28 mouse cellular contexts compared by ENCODE assay signal in the genomic region with DNA sequence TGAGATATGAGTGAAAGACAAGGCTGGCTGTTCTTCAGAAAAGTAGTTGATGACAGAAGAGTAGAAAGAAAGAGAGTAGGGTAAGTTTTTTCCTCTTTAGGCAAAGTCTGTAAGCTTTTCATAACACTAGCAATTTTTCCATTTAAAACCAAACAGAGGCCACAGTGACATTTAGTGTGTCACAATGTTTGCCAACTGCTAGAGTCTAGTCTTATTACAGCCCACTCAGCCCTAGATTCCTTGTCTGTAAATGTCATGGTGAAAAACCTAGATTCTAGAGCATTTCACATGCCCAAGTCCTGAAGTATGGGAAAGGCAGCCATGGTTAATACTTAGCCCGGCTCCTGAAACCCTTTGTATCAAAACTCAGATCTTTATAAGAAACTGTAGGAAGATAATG.
DNase-seq lines count a peak whose midpoint lies in the region; ATAC-seq lines count a peak whose summit lies in the region.
"Had no signal": no experiment of that assay in that cellular context is flagged by ENCODE, and none has a peak within 500 bp of the region (broad histone marks: within the 10 kb centered on the region; RNA-seq: fewer than 3 reads in every experiment).

No protein-coding gene starts in this region.

- H3K27me3 ChIP-seq in midbrain, embryonic 11.5 days (ENCODE audit: control insufficient read depth, insufficient read depth, low read length): no peaks in the 10 kb centered on the region
- no peaks in the 10 kb centered on the region for H3K27me3 ChIP-seq in midbrain, embryonic 13.5 days
- H3K27me3 ChIP-seq: CH12.LX; embryonic facial prominence, embryonic 13.5 days; embryonic facial prominence, embryonic 15.5 days; forebrain, embryonic 12.5 days; Patski had no signal

- H3K9me3 ChIP-seq in midbrain, embryonic 11.5 days (ENCODE audit: control insufficient read depth, low read length): no peaks in the 10 kb centered on the region
- H3K9me3 ChIP-seq in midbrain, embryonic 13.5 days: no peaks in the 10 kb centered on the region
- H3K9me3 ChIP-seq: embryonic facial prominence, embryonic 13.5 days; embryonic facial prominence, embryonic 15.5 days; forebrain, embryonic 10.5 days; forebrain, embryonic 12.5 days; G1E had no signal

- no peak overlapping the region for H3K4me3 ChIP-seq in midbrain, embryonic 11.5 days (ENCODE audit: low read depth, low read length)
- no peak overlapping the region for H3K4me3 ChIP-seq in midbrain, embryonic 13.5 days (replicated peaks)
- H3K4me3 ChIP-seq: embryonic facial prominence, embryonic 13.5 days; embryonic facial prominence, embryonic 15.5 days; erythroblast, embryonic 14.5 days; forebrain, embryonic 10.5 days; forebrain, embryonic 12.5 days had no signal

- H3K4me2 ChIP-seq in midbrain, embryonic 11.5 days: no peak overlapping the region
- no peak overlapping the region for H3K4me2 ChIP-seq in midbrain, embryonic 13.5 days (replicated peaks)
- H3K4me2 ChIP-seq: embryonic facial prominence, embryonic 13.5 days; embryonic facial prominence, embryonic 15.5 days; forebrain, embryonic 12.5 days had no signal

- 97% methylated on average over 1 of the region's 1 CpGs for WGBS in midbrain, embryonic 11.5 days
- 97% methylated on average over 1 of the region's 1 CpGs for WGBS in midbrain, embryonic 13.5 days

- ATAC-seq in frontal cortex, adult (ENCODE audit: low TSS enrichment): peak; percentile 38
- no peak for ATAC-seq in midbrain, embryonic 11.5 days (ENCODE audit: low FRiP score)
- no peak for ATAC-seq in midbrain, embryonic 13.5 days
- ATAC-seq: activated CD4-positive, CD25-positive, alpha-beta regulatory T cell, adult 4 months; CD4-positive, CD25-positive, alpha-beta regulatory T cell, adult 4 months; forebrain, embryonic 14.5 days; forebrain, embryonic 16.5 days; Patski had no signal

- H3K9ac ChIP-seq in midbrain, embryonic 11.5 days (ENCODE audit: low read length): no peak overlapping the region
- no peak overlapping the region for H3K9ac ChIP-seq in midbrain, embryonic 13.5 days (replicated peaks)
- H3K9ac ChIP-seq: embryonic facial prominence, embryonic 13.5 days; embryonic facial prominence, embryonic 15.5 days; forebrain, embryonic 12.5 days had no signal

- no peaks in the 10 kb centered on the region for H3K36me3 ChIP-seq in midbrain, embryonic 11.5 days (ENCODE audit: control insufficient read depth, insufficient read depth, low read length)
- peaks cover 59% of the 10 kb centered on the region for H3K36me3 ChIP-seq in midbrain, embryonic 13.5 days
- H3K36me3 ChIP-seq: embryonic facial prominence, embryonic 13.5 days; embryonic facial prominence, embryonic 15.5 days; forebrain, embryonic 10.5 days; G1E had no signal

- no peak for DNase-seq in frontal cortex, postnatal 14 days (ENCODE audit: low spot score in 2 of 2)
- DNase-seq in midbrain, embryonic 11.5 days (ENCODE audit: low spot score, missing footprints): peak; percentile 19
- no peak for DNase-seq in thymus, postnatal 25 days
- DNase-seq: adrenal gland, adult 8-10 months; adrenal gland, postnatal 14 days; adrenal gland, postnatal 36 days; B cell, adult 2 months; cerebellum, adult 11 months; cerebellum, adult 18-20 months; cerebellum, adult 8-10 months; cerebellum, adult 9-11 months; cerebellum, postnatal 14 days; cerebellum, postnatal 36 days; embryo, embryonic 11 days had no signal

- no peak overlapping the region for H3K27ac ChIP-seq in midbrain, embryonic 11.5 days (ENCODE audit: low read depth, low read length)
- no peak overlapping the region for H3K27ac ChIP-seq in midbrain, embryonic 13.5 days
- H3K27ac ChIP-seq: embryonic facial prominence, embryonic 13.5 days; embryonic facial prominence, embryonic 15.5 days; forebrain, embryonic 10.5 days; forebrain, embryonic 12.5 days had no signal

- H3K4me1 ChIP-seq in midbrain, embryonic 11.5 days (ENCODE audit: control insufficient read depth, insufficient read depth, low read length): no peaks in the 10 kb centered on the region
- no peaks in the 10 kb centered on the region for H3K4me1 ChIP-seq in midbrain, embryonic 13.5 days (replicated peaks)
- H3K4me1 ChIP-seq: forebrain, embryonic 10.5 days; forebrain, embryonic 12.5 days had no signal
